Mouse (Mus musculus) R1 (cell line): Measurements from ENCODE around the gene Raet1e.
"Not testable (repeated sequence)": the region's sequence is repeated elsewhere in the genome, so short reads cannot be mapped to it uniquely, and the experiment has no call there.

Experiments used
- DNase-seq: peaks from one replicate; pipeline ENCODE4 v3.0.0-alpha.2; 2018; ENCODE audit warnings: low read depth, low spot score

Raet1e gene

DNA sequence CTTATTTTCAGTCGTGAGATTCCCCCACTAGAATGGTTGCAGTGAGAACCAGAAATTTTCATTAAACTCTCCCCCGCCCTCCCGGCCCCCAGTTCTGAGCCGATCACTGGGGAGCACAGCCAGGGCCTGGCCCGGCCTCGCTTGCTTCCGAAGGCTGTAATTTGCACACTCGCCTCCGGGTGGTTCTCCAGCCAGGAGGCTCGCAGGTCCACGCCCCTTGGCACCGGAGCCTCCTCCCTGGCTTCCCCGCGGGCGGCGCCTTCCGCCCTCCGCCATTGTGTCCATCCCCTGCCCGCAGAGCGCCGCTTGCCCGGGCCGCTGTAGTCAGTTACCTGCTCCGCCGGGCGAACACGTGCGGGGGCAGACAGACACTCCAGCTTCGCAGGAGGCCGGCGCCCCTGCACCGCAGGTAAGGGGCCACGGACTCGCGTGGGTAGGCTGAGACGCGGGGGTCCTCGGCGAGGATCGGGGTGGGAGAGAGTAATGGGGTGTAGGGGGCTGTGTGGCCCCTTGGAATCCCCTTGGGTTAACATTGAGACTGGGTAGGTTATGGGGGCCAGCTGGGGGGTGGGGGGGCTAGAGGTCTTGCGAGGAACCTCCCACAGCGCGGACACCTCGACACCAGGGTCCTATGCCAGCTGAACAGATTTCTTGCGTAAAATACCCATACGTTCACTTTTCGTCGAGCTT lies at the start of gene Raet1e, which contains the start of gene H60b:
TSS of gene Raet1e (plus strand) at position 260 of the 690 bp plus-strand sequence.
TSS of gene H60b (plus strand) at position 277 of the 690 bp plus-strand sequence.
- DNase-seq = peak; percentile 72

DNA sequence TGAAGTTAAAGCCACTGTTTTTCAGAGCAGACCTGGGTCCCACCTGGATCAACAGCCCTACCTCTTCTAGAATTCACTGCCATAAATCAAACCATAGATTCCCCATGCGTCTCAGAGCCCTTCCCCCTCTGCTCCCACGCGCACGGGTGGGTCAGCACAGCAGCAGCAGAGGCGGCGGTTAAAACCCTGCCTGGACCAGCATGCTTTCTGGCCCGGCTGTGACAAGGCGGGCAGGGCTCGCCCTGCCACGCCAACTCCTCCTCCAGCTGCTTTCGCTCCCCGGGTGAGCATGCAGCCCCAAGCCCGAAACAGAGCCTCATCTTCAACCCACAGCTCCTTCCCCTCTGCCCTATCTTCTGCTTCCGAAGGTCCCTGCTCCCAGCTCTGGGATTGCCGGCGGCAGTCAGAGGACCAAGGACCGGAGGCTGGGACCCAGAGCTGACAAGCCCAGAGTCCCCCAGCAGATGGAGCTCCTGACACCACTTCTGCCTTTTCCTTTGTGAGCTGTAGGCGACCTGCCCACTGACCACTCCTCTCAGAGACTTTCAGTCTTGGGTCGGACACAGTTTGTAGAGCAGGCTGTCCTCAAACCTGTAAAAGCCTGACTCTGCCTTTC lies 17.6 kb upstream of the Raet1e start:
- peak; percentile 78 for DNase-seq

DNA sequence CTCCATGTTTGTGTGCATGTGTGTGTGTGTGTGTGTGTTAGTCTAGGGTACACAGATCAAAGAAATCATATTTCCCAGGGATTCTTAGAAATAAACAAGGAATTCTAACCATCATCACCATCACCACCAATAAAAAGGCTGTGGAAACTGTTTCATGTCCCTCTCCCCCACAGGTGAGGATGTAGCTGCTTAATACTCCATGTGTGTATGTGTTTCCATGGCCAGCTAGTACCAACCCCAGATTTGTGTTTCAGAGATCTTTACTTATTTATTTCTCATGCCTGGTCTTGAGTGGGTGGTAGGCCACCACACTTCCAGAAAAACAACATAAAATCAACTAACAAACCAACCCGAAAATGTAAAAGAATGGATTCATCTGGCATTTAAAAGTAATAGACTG lies 16.2 kb upstream of the Raet1e start:
- peak; percentile 92 for DNase-seq

DNA sequence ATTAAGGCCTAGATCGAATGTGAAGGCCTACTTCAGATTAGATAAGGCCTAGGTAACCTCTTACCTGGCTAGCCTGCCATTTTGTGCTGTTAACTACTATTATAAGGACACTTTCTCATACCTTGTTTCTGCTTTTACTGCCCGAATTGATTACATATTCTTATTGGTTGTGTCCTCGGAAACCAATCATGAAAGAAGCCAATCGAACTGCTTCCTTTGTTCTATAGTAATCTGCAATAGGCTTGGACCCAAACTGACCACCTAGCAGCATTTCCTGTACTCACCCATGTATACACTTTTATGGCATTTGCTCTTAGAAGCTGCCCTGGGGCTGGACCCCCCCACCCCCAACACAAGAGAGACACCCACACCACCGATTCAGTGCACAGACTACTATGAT lies 15.4 kb upstream of the Raet1e start:
- no peak for DNase-seq

DNA sequence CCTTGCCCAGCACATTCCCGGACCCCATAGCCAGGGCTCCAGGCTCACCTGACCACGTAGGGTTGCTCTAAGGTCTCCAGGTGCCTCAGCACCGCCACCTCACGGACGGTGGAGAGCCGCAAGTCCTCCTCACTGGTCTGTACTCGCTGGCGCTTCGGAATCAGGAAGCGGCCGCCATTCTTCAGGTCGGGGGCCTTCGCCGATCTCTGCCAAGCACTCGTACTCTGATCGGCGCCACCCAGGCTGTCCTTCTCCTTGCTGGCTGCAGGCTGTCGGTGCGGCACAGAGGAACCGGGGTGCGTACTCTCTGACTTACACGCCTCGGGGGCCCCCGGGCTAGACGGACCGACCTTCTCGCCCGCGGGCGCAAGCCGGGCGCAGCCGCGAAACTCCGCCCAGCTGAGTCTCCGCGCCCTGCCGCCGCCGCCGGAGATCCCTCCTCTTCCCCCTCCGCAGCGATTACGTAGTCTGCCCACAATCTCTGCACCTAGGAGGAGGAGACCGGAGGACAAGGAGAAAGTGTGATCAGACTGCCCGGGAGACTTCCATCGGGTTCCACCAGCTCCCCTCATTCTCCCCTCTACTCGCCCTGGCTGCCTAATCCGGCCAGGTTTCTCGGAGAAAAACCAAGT lies 9.8 kb upstream of the Raet1e start:
- peak; percentile 80 for DNase-seq

DNA sequence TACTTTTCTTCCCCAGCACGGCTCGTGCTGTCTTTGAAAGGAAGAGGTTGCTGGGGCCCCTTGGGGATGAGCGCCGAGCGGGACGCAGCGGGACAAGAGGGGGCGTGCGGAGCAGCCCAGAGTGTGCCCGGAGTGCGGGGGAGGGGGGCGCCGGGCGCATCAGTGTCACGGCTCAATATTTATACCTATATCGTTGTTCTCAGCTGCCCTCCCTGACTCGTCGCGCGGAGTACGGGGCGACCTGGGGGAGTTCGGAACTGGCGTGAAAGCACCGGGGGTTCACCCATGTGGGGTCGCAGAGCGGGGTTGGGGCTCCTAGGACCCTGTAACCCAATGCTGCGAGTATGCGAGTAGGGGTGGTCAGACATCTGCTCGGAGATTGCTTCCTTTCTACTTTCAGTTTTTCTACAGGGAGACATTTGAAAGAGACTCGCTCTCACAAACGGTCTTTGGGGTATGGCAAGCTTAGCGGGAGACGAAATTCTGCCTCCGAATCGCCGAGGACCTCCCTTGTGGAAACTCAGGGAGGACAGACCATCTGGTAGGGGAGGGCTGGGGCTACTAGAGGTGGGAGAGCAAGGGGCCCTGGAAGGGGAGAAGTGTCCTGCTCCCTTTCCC lies 9.2 kb upstream of the Raet1e start, which contains the start of gene E030030I06Rik:
TSS of gene E030030I06Rik (minus strand) at position 198 of the 618 bp plus-strand sequence.
- DNase-seq = peak; percentile 79

DNA sequence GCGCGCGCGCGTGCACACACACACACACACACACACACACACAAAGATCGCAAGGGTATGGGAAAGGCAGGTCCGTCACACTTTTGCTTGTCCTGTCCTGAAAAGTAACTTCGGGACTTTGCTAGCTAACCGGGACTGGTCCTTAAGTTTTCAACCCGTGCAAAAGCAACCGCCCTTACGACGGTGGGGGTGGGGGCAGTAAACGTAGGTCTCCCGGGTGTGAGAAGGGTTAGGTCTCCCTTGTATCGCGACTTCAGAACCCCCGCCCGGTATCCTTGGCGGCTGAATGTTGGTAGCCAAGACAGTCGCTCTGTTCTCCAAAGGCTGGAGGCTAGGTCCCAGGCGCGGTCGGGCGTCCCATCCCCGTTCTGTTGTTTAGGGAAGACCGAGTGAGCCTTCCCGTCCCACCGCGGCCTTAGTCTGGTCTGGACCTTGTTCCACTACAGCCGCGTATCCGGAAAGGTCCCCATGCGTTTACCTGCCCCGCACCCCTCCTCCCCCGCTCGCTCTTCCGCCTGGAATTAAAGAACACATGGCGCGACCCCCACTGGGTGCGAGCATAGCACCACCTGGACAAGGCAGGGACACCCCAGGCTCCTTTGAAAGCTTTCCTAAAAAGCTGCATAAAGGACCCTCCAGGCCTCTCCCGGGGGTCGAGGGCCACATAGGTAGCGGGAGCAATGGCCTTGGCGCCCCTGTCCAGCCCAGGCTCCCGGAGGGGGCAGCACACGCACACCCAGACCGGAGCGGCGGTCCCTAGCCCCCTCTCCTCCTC lies 8.5 kb upstream of the Raet1e start:
- DNase-seq = peak; percentile 66

DNA sequence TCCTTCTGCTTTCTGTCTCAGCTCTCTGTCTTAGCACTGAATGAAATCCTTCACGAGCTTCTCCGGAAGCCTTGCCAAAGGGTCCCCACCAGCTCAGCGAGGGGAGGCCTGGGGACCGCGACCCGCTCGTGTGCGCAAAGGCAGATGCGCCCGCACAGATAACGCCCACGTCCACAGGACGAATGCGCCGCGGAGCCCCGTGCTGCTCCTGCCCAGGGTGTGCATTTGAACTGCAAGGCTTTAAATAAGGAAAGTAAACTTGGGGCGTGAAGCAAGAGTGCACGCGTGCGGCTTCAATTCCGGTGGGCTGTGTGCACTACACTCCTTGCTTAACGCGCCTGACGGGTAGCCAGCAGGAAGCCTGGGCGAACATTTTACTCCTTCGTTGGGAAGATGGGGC lies 7.8 kb upstream of the Raet1e start:
- peak; percentile 55 for DNase-seq

DNA sequence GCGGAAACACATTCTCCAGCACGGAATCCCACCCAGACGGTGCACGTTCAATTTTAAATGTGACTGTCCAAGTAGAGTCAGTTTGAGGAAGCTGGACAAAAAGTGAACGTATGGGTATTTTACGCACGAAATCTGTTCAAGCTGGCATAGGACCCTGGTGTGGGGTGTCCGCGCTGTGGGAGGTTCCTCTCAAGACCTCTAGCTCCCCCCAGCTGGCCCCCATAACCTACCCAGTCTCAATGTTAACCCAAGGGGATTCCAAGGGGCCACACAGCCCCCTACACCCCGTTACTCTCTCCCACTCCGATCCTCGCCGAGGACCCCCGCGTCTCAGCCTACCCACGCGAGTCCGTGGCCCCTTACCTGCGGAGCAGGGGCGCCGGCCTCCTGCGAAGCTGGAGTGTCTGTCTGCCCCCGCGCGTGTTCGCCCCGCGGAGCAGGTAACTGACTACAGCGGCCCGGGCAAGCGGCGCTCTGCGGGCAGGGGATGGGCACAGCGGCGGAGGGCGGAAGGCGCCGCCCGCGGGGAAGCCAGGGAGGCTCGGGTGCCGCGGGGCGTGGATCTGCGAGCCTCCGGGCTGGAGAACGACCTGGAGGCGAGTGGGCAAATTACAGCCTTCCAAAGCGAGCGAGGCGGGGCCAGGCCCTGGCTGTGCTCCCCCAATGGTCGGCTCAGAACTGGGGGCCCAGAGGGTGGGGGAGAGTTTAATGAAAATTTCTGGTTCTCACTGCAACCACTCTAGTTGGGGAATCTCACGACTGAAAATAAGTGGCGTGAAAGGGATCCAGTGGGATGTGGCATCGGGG lies 7.1 kb upstream of the Raet1e start:
- not testable (repeated sequence) for DNase-seq

DNA sequence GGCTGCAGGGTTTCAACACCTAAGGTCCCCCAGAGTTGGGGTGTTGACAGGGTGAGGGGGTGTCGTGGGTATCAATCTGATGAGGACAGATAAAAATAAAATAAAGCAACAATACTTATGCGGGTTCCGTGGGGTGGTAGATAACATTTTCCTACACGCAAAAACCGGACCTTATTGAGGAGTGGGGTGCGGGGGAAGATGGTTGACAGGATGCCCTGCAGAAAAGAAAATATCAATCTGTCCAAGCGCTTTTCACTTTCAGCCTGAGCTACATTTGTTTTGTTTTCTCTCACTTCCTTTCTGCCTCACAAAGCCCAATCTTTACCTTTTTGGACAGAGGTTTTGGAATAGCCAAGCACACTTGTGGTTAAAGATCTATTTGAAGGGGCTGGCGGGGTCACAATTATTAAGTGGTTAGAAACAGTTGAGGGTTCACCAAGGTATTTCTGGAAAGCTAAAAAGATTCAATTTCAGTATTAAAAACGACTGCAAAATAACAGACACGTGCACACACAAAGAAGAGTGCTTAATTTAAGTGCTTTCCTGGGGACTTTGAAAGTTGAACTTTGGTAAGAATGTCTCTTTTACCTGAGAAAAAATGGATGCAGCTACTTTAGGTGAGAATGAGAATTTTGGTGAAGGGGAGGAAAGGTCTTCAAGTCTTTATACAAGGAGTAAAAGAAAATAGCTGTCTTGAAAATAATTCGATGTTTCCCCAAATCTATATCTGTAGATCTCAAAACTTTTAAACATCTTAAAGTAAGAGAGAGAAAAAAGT lies 6.3 kb upstream of the Raet1e start:
- DNase-seq = not testable (repeated sequence)

DNA sequence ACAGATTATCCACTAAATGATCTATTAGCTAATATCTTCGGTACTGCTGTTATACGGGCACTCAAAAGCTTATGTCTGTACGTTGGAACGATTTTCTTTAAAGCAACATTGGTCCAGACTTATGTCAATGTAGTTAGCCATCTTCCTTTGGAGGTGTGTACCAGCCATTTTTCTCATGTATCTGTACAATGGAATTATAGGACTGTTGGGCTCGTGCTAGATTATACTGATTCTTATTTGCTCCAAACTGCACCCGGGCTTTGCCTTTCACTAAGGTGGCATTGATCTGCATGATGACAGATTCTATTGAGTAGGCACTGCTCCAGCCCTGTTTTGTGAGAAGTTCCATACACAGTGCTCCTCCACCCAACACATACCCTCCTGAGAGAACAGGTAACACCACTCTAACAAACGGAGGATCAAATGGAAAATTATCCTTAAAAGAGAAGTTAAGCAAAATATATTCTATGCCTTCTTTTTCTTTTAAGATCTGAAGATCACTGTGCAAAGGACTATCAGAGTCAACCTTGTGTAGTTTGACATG lies 5.2 kb upstream of the Raet1e start:
- DNase-seq = not testable (repeated sequence)

DNA sequence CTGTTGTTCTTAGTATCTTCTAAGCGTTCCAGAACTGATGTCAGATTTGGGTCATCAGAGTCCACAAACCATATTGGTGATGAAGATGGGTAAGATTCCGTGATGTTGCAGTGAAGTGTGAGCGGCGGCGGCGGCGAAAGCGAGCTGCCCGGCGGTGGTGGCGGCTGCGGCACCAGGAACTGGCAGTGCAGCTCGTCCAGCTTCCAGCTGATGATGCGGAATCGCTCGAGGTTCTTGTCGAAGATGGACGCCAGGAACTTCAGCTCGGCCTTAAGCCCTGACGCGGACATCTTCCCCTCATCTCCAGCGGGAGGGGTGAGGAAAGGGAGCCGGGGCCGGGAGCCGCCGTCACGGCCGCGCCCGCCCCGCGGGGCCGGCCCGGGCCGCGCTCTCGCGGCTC lies 4.2 kb upstream of the Raet1e start:
- not testable (repeated sequence) for DNase-seq

DNA sequence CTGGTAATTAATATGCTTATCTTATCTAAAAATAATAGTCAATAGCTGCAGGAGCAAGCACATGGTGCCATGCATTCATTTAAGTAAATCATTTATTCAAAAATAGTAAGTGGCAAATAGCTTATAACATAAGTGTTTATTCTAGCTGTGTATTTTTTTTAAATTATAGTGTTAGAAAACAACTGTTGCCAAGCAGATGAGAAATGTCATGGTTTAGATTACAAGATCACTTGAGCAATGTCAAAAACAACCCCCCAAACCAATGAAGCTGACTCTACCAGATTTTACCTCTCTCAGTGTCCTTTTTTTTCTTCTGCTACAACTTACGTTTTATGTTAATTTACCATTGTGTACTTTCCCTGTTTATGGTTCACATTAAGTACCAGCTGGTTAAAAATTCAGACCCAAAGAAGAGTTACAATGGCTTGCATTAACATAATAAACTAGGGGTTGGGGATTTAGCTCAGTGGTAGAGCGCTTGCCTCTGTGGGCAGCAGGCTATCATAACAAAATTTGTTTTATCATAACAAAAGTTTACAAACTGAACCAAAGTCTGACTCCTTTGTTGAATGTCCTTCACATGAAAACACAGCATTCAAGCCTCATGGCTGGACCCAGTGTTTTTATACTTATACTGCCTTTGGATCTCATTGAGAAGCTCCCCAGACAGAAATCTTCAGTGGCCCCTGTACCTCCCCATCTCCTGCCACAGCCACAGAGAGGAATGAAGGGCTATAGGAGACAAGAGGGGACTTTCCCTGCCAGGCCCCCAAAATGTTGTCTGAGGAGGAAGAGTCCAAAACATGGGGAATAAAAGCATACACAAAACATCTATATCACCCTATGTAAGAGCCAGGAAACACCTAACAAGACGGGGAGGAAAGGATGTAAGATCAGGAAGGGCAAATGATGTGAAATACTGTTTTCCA lies 3.2 kb upstream of the Raet1e start:
- DNase-seq = peak; percentile 56

DNA sequence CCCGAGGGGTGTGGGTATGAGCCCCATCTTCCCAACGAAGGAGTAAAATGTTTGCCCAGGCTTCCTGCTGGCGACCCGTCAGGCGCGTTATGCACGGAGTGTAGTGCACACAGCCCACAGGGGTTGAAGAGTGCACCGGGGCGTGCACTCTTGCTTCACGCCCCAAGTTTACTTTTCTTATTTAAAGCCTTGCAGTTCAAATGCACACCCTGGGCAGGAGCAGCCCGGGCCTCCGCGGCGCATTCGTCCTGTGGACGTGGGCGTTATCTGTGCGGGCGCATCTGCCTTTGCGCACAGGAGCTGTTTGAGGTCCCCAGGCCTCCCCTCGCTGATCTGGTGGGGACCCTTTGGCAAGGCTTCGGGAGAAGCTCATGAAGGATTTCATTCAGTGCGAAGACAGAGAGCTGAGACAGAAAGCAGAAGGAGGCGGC lies 777 bp downstream of the Raet1e start:
- DNase-seq = peak; percentile 77

DNA sequence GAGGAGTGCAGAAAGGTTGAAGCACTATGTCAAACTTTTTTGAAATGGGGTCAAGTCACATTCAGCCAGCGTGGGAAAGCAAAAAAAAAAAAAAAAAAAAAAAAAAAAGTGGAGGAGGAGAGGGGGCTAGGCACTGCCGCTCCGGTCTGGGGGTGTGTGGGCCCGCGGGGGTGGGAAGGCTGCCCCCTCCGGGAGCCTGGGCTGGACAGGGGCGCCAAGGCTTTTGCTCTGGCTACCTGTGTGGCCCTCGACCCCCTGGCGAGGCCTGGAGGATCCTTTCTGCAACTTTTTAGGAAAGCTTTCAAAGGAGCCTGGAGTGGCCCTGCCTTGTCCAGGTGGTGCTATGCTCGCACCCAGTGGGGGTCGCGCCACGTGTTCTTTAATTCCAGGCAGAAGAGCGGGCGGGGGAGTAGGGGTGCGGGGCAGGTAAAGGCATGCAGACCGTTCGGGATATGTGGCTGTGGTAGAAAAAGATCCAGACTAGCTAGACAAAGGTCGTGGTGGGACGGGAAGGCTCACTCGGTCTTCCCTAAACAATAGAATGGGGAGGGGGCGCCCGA lies 1.3 kb downstream of the Raet1e start:
- DNase-seq = peak; percentile 57

DNA sequence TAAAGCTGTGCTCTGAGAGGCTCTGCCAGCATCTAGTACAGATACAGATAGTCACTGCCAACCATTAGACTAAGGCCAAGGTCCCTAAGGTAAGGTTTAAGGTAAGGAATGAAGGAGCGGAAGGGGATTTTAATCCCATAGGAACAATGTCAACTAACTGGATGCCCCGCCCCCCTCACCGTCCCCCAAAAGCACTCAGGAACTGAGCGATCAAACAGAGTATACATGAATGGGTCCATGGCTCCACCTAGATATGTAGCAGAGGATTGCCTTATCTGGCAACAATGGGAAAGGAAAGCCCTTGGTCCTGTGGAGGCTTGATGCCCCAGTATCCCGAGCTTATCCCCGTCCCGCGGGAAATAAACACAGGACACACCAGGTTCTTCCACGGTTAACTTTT lies 4.9 kb downstream of the Raet1e start:
- peak; percentile 39 for DNase-seq

DNA sequence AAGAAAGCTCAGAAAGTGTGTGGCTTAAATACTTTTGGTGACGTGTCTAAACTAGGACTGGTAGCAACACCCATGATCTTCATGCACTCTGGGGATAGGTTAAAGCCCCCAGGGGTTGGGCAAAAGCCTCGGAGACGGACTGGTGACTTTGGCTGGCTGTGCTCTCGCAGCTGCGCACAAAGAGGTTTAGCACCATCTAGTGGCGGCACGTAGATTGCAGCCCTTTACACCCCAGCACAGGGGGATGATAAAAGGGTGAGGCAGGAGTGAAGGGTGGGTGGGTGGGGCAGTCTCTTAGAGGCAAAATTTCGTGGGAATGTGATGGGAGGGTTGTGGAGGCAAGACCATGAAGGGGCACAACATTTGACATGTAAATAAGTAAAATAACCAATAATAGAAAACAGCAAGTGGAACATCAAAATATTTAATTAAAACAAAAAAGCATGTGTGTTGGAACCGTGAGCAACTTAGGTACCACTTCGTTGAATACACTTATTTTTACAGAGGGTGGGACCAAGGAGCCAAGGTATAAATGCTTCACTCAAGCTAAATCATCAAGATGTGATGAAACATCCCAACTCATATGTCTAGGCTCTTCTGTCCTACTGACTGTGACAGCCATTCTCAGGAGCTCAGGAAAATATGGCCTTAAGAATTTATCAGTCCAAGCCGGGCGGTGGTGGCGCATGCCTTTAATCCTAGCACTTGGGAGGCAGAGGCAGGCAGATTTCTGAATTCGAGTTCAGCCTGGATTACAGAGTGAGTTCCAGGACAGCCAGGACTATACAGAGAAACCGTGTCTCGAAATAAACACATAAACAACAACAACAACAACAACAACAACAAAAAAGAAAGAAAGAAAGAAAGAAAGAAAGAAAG lies 5.6 kb downstream of the Raet1e start:
- DNase-seq = peak; percentile 68
